7 mouse cellular contexts compared by ENCODE assay signal in genomic region chr4:123082283-123083163, GRCm38 (mm10). TPM values are rescaled to one million over a fixed set of nuclear protein-coding genes. Genes with fewer than 3 reads are reported as not detected.
DNase-seq lines count a peak whose midpoint lies in the region; ATAC-seq and TF ChIP-seq lines count a peak whose summit lies in the region.

No protein-coding gene starts in this region.

- H3K4me1 ChIP-seq in G1E (ENCODE audit: insufficient read depth, low read depth, low read length) = peaks cover 8% of the 10 kb centered on the region; the same call in 1 of the 2 replicates

- ATAC-seq in G1E (ENCODE audit: extremely low read depth, insufficient number of reproducible peaks, low FRiP score, poor library complexity, severe bottlenecking) = peak; percentile 63; the same call in 1 of the 2 replicates
- peak; percentile 69 for ATAC-seq in erythroid progenitor cell, adult 5-6 weeks (replicated peaks; ENCODE audit: low FRiP score, poor library complexity, severe bottlenecking)

- H3K36me3 ChIP-seq in G1E (replicated peaks) = no peaks in the 10 kb centered on the region

- intact Hi-C loops in heart, postnatal 36 days (cut with DNase I) = loop anchor here (1.0 to 5.0 kb wide), 5 partner anchors 87 to 275 kb away; partner anchors contain the start of gene Mycl

- peaks cover 36% of the 10 kb centered on the region for H3K27me3 ChIP-seq in G1E (ENCODE audit: insufficient read depth, low read length)

- no peaks in the 10 kb centered on the region for H3K9me3 ChIP-seq in G1E (replicated peaks)

- DNase-seq in G1E (ENCODE audit: low spot score) = peak; percentile 37
- DNase-seq in brain, embryonic 18.5 days (ENCODE audit: low read depth, low spot score) = peak; percentile 20
- DNase-seq in heart, postnatal 36 days = peak; percentile 57 to 67
- DNase-seq in layer of hippocampus, adult 2 months (ENCODE audit: low spot score in 2 of 2) = peak; percentile 65 to 74
- peak; percentile 65 for DNase-seq in lung, postnatal 25 days (ENCODE audit: low spot score)
- peak; percentile 59 to 60 for DNase-seq in right cerebral cortex, adult 2 months (ENCODE audit: low spot score in 2 of 2)

- H3K27ac ChIP-seq in layer of hippocampus, adult 2 months = no peak overlapping the region

- peak; percentile 78 for TF ChIP-seq CTCF in G1E (IDR thresholded peaks at IDR 0.05; ENCODE audit: low read depth, low read length)
- peak; percentile 90 for TF ChIP-seq CTCF in layer of hippocampus, adult 2 months (conservative IDR thresholded peaks at IDR 0.05)

- H3K4me3 ChIP-seq in G1E (ENCODE audit: low read depth, low read length) = no peak overlapping the region
- H3K4me3 ChIP-seq in layer of hippocampus, adult 2 months = no peak overlapping the region

RNA-seq across cellular contexts. Expression of gene Bmp8b, which starts 22.4 kb away (rescaled TPM):
- total RNA-seq in G1E (2014; fragmentation: Nextera tagmentation) (not detected in 2 replicates), G1E (2017) (0.05 TPM in 1 of 2 replicates, not detected in the other)
- not detected in 2 replicates for polyA plus RNA-seq in G1E (2012)
- 2.2 and 6.7 TPM in 2 replicates for total RNA-seq in erythroid progenitor cell, adult 5-6 weeks (2015; ENCODE audit: low replicate concordance)
- total RNA-seq in erythroid progenitor cell, adult 5-6 weeks (2017; ENCODE audit: low replicate concordance) = 0.77 TPM in 1 of 2 replicates, not detected in the other
- not detected for total RNA-seq in heart, postnatal 36 days (2021)
- under 1 TPM; 0.20 to 0.29 TPM for total RNA-seq in layer of hippocampus, adult 2 months (2021)

RNA-seq across cellular contexts. Expression of gene Oxct2b, which starts 33.5 kb away (rescaled TPM):
- total RNA-seq in G1E (2014; fragmentation: Nextera tagmentation) (not detected in 2 replicates), G1E (2017) (not detected in 2 replicates)
- polyA plus RNA-seq in G1E (2012) = 0.02 TPM in 1 of 2 replicates, not detected in the other
- total RNA-seq in erythroid progenitor cell, adult 5-6 weeks (2015; ENCODE audit: low replicate concordance) = not detected in 2 replicates
- total RNA-seq in erythroid progenitor cell, adult 5-6 weeks (2017; ENCODE audit: low replicate concordance) = 1.5 TPM in 1 of 2 replicates, not detected in the other
- not detected for total RNA-seq in heart, postnatal 36 days (2021)
- not detected for total RNA-seq in layer of hippocampus, adult 2 months (2021)

RNA-seq across cellular contexts. Expression of gene Ppie, which starts 57.2 kb away (rescaled TPM):
- total RNA-seq in G1E (2014; fragmentation: Nextera tagmentation) (39.3 and 43.7 TPM in 2 replicates), G1E (2017) (70.7 and 78.8 TPM in 2 replicates)
- polyA plus RNA-seq in G1E (2012) = 10.3 and 17.3 TPM in 2 replicates
- 3.8 and 6.5 TPM in 2 replicates for total RNA-seq in erythroid progenitor cell, adult 5-6 weeks (2015; ENCODE audit: low replicate concordance)
- 1.7 and 7.4 TPM in 2 replicates for total RNA-seq in erythroid progenitor cell, adult 5-6 weeks (2017; ENCODE audit: low replicate concordance)
- total RNA-seq in heart, postnatal 36 days (2021) = 10 to 100 TPM; 23.0 to 23.9 TPM
- total RNA-seq in layer of hippocampus, adult 2 months (2021) = 10 to 100 TPM; 21.5 to 21.9 TPM
